Mouse (Mus musculus) lung, embryonic 14.5 days (tissue): ENCODE results near the gene Barx2. TPM values are rescaled to one million over a fixed set of nuclear protein-coding genes. Genes with fewer than 3 reads are reported as not detected.

ENCODE experiments used
- ATAC-seq: fragments of 200-750 bp; cut with Nextera tagmentation; 2 replicates; pipeline ENCODE4 v1.8.0; 2017; ENCODE audit warnings: mild to moderate bottlenecking, moderate TSS enrichment, moderate library complexity; ENCODE audit not compliant: insufficient read depth
- DNase-seq: peaks from one replicate; pipeline ENCODE4 v3.0.0-alpha.2; 2015
- H3K27ac ChIP-seq: fragments of 300-500 bp; sonication (generic); 2 replicates; pipeline ENCODE4 v1.5.1; 2014; ENCODE audit warnings: low read depth, mild to moderate bottlenecking, moderate library complexity
- H3K27me3 ChIP-seq: fragments of 300-500 bp; sonication (generic); 2 replicates; pipeline ENCODE4 v1.6.1; 2014; ENCODE audit warnings: low read length, control low read depth; ENCODE audit not compliant: insufficient read depth
- H3K36me3 ChIP-seq: fragments of 300-500 bp; sonication (generic); 2 replicates; pipeline ENCODE4 v1.6.1; 2014; ENCODE audit warnings: control low read depth; ENCODE audit not compliant: insufficient read depth
- H3K4me1 ChIP-seq: fragments of 300-500 bp; sonication (generic); 2 replicates; pipeline ENCODE4 v1.6.1; 2014; ENCODE audit warnings: antibody characterized with exemption, control low read depth; ENCODE audit not compliant: insufficient read depth
- H3K4me2 ChIP-seq: fragments of 300-500 bp; sonication (generic); 2 replicates; pipeline ENCODE4 v1.6.1; 2014; ENCODE audit warnings: mild to moderate bottlenecking
- H3K4me3 ChIP-seq: fragments of 300-500 bp; sonication (generic); 2 replicates; pipeline ENCODE4 v1.5.1; 2014; ENCODE audit warnings: low read depth, low read length
- H3K9ac ChIP-seq: fragments of 300-500 bp; sonication (generic); 2 replicates; pipeline ENCODE4 v1.6.1; 2014
- H3K9me3 ChIP-seq: fragments of 300-500 bp; sonication (generic); 2 replicates; pipeline ENCODE4 v1.6.1; 2016; ENCODE audit warnings: low read depth, low read length, control low read depth
- CTCF ChIP-seq: IDR thresholded peaks from 2 replicates; pipeline ENCODE4 v1.5.1; 2016; ENCODE audit warnings: antibody characterized with exemption, low read depth
- WGBS: fragments of 180-500 bp; shearing (Covaris S2); extraction: QIAGEN DNeasy Blood & Tissue Kit; methylation state at CpG from one replicate; pipeline ENCODE4 v1.1.7; 2014; 5-methylcytosine and 5-hydroxymethylcytosine counted together
- polyA plus RNA-seq: library from polyadenylated mRNA; unstranded; fragments of >200 nt; fragmentation: Nextera tagmentation; extraction: Ambion mirVana; gene quantifications from 2 replicates; pipeline ENCODE4 v1.2.1, GENCODE M21; 2014

Gene Barx2
- polyA plus RNA-seq, 1 experiment from 2014 or later = 0.36 TPM

- Histone ChIP-seq H3K4me1 (no peaks in the 10 kb centered on the region), H3K4me2 (no peak overlapping the region), H3K9ac (no peak overlapping the region), H3K4me3 (no peak overlapping the region), H3K27ac (no peak overlapping the region), H3K9me3 (no peaks in the 10 kb centered on the region), H3K36me3 (no peaks in the 10 kb centered on the region), H3K27me3 (no peaks in the 10 kb centered on the region)
- ATAC-seq (no peak), DNase-seq (no peak)
- no peak for TF ChIP-seq CTCF
- 71% methylated on average over 4 of the region's 4 CpGs for WGBS
Observed at GRCm38 (mm10) chr9:31888333-31888732, 24.9 kb downstream of the Barx2 start.

GRCm38 (mm10) chr9:31886258-31886657 is 27.0 kb downstream of the Barx2 start:
- ATAC-seq = peak; percentile 75
- 27% methylated on average over 3 of the region's 3 CpGs for WGBS

GRCm38 (mm10) chr9:31882376-31882775 is 30.9 kb downstream of the Barx2 start:
- TF ChIP-seq CTCF = no peak

More at GRCm38 (mm10) chr9:31886258-31886657, 27.0 kb downstream of the Barx2 start:
- Histone ChIP-seq H3K36me3 (no peaks in the 10 kb centered on the region), H3K9me3 (no peaks in the 10 kb centered on the region), H3K4me2 (no peak overlapping the region), H3K4me3 (no peak overlapping the region), H3K27ac (no peak overlapping the region), H3K27me3 (no peaks in the 10 kb centered on the region), H3K9ac (no peak overlapping the region), H3K4me1 (no peaks in the 10 kb centered on the region)
- TF ChIP-seq CTCF = no peak
- peak; percentile 63 for DNase-seq

GRCm38 (mm10) chr9:31875556-31875955 is 37.7 kb downstream of the Barx2 start:
- Histone ChIP-seq H3K27me3 (no peaks in the 10 kb centered on the region), H3K27ac (no peak overlapping the region), H3K36me3 (no peaks in the 10 kb centered on the region), H3K4me3 (no peak overlapping the region), H3K9me3 (no peaks in the 10 kb centered on the region), H3K9ac (no peak overlapping the region), H3K4me2 (no peak overlapping the region), H3K4me1 (no peaks in the 10 kb centered on the region)
- WGBS = 81% methylated on average over 3 of the region's 3 CpGs
- no peak for ATAC-seq
- TF ChIP-seq CTCF = no peak
- DNase-seq = no peak

More at GRCm38 (mm10) chr9:31882376-31882775, 30.9 kb downstream of the Barx2 start:
- H3K36me3 ChIP-seq = no peaks in the 10 kb centered on the region
- H3K4me1 ChIP-seq = no peaks in the 10 kb centered on the region
- H3K27ac ChIP-seq = no peak overlapping the region
- no peaks in the 10 kb centered on the region for H3K9me3 ChIP-seq
- ATAC-seq (no peak), DNase-seq (no peak)
- no peak overlapping the region for H3K9ac ChIP-seq
- no peak overlapping the region for H3K4me2 ChIP-seq
- no peaks in the 10 kb centered on the region for H3K27me3 ChIP-seq
- H3K4me3 ChIP-seq = no peak overlapping the region
- 78% methylated on average over 2 of the region's 2 CpGs for WGBS

- Histone ChIP-seq H3K9me3 (no peaks in the 10 kb centered on the region), H3K27me3 (no peaks in the 10 kb centered on the region), H3K36me3 (no peaks in the 10 kb centered on the region), H3K9ac (no peak overlapping the region), H3K4me1 (no peaks in the 10 kb centered on the region), H3K4me3 (no peak overlapping the region), H3K27ac (no peak overlapping the region), H3K4me2 (no peak overlapping the region)
- ATAC-seq = no peak
- 81% methylated on average over 3 of the region's 3 CpGs for WGBS
- no peak for DNase-seq
- no peak for TF ChIP-seq CTCF
Observed at GRCm38 (mm10) chr9:31874236-31874635, 39.0 kb downstream of the Barx2 start.

- WGBS = 52% methylated on average over 4 of the region's 4 CpGs
- Histone ChIP-seq H3K4me2 (no peak overlapping the region), H3K4me3 (no peak overlapping the region), H3K27me3 (no peaks in the 10 kb centered on the region), H3K27ac (no peak overlapping the region), H3K36me3 (no peaks in the 10 kb centered on the region), H3K9me3 (no peaks in the 10 kb centered on the region), H3K4me1 (no peaks in the 10 kb centered on the region), H3K9ac (no peak overlapping the region)
- DNase-seq (no peak), ATAC-seq (no peak)
- TF ChIP-seq CTCF = no peak
Observed at GRCm38 (mm10) chr9:31871410-31871809, 41.9 kb downstream of the Barx2 start.

GRCm38 (mm10) chr9:31868823-31869460 is 44.3 kb downstream of the Barx2 start:
- 82% methylated on average over 2 of the region's 2 CpGs for WGBS
- no peak for DNase-seq
- H3K9me3 ChIP-seq = no peaks in the 10 kb centered on the region
- no peaks in the 10 kb centered on the region for H3K27me3 ChIP-seq
- no peak overlapping the region for H3K4me2 ChIP-seq
- no peak for ATAC-seq
- no peaks in the 10 kb centered on the region for H3K36me3 ChIP-seq
- H3K4me3 ChIP-seq = no peak overlapping the region
- no peak overlapping the region for H3K9ac ChIP-seq
- no peak for TF ChIP-seq CTCF
- H3K4me1 ChIP-seq = no peaks in the 10 kb centered on the region
- no peak overlapping the region for H3K27ac ChIP-seq

- H3K27me3 ChIP-seq = no peaks in the 10 kb centered on the region
- ATAC-seq = peak; percentile 71
- H3K9ac ChIP-seq = no peak overlapping the region
- H3K27ac ChIP-seq = no peak overlapping the region
- DNase-seq = peak; percentile 52
- no peaks in the 10 kb centered on the region for H3K4me1 ChIP-seq
- no peak overlapping the region for H3K4me3 ChIP-seq
- H3K9me3 ChIP-seq = no peaks in the 10 kb centered on the region
- 39% methylated on average over 6 of the region's 6 CpGs for WGBS
- no peak overlapping the region for H3K4me2 ChIP-seq
- H3K36me3 ChIP-seq = no peaks in the 10 kb centered on the region
- no peak for TF ChIP-seq CTCF
Observed at GRCm38 (mm10) chr9:31863830-31864229, 49.4 kb downstream of the Barx2 start.
